Mouse (Mus musculus): ENCODE data around the gene Acot2. TPM values are rescaled to one million over a fixed set of nuclear protein-coding genes. Genes with fewer than 3 reads are reported as not detected.

Gene Acot2
- polyA plus RNA-seq (2017; shearing (Covaris generic)) = 30.4 TPM

GRCm38 (mm10) chr12:83987583-83988441 lies at the start of gene Acot2:
Gene Acot2, plus strand, starts transcription at chr12:83987861.

GRCm38 (mm10) chr12:83950493-83950839 lies 37.2 kb upstream of the Acot2 start, which contains the start of gene Riox1:
Gene Riox1, plus strand, starts transcription at chr12:83950608.

GRCm38 (mm10) chr12:83984752-83985151 lies 2.9 kb upstream of the Acot2 start, which contains the start of gene Heatr4:
Gene Heatr4, minus strand, starts transcription at chr12:83984852.

GRCm38 (mm10) chr12:84009171-84009965 lies 21.7 kb downstream of the Acot2 start, which contains the start of gene Acot1:
Gene Acot1, plus strand, starts transcription at chr12:84009490.

GRCm38 (mm10) chr12:84038241-84038640 lies 50.6 kb downstream of the Acot2 start, which contains the start of gene Acot4:
Gene Acot4, plus strand, starts transcription at chr12:84038379.

GRCm38 (mm10) chr12:84038691-84039111 lies 51.0 kb downstream of the Acot2 start, which contains the start of gene Gm49366:
Gene Gm49366, plus strand, starts transcription at chr12:84038935.

Other genes with a start within 250 kb of the Acot2 start
- gene Papln, start 224.2 kb upstream of the Acot2 start, polyA plus RNA-seq (2017; shearing (Covaris generic)) = not detected
- 72.3 TPM for gene Numb, start 65.9 kb upstream of the Acot2 start, polyA plus RNA-seq (2017; shearing (Covaris generic))
- 38.1 TPM for gene Riox1, start 37.3 kb upstream of the Acot2 start, polyA plus RNA-seq (2017; shearing (Covaris generic))
- not detected for gene Heatr4, start 3.0 kb upstream of the Acot2 start, polyA plus RNA-seq (2017; shearing (Covaris generic))
- gene Acot1, start 21.6 kb downstream of the Acot2 start, polyA plus RNA-seq (2017; shearing (Covaris generic)) = not detected
- 0.11 TPM for gene Acot4, start 50.5 kb downstream of the Acot2 start, polyA plus RNA-seq (2017; shearing (Covaris generic))
- gene Gm49366, start 51.1 kb downstream of the Acot2 start, polyA plus RNA-seq (2017; shearing (Covaris generic)) = not detected
- not detected for gene Acot3, start 64.3 kb downstream of the Acot2 start, polyA plus RNA-seq (2017; shearing (Covaris generic))
- gene Acot5, start 81.5 kb downstream of the Acot2 start, polyA plus RNA-seq (2017; shearing (Covaris generic)) = not detected
- gene Acot6, start 112.8 kb downstream of the Acot2 start, polyA plus RNA-seq (2017; shearing (Covaris generic)) = 2.6 TPM
- not detected for gene Dnal1, start 126.5 kb downstream of the Acot2 start, polyA plus RNA-seq (2017; shearing (Covaris generic))
- 0.29 TPM for gene Pnma1, start 160.6 kb downstream of the Acot2 start, polyA plus RNA-seq (2017; shearing (Covaris generic))
- gene Elmsan1, start 231.0 kb downstream of the Acot2 start, polyA plus RNA-seq (2017; shearing (Covaris generic)) = 168 TPM